Mouse (Mus musculus) neural tube, embryonic 15.5 days (tissue): ENCODE results near the gene Lrch3. TPM values are rescaled to one million over a fixed set of nuclear protein-coding genes. Genes with fewer than 3 reads are reported as not detected.
"Not testable (repeated sequence)": the region's sequence is repeated elsewhere in the genome, so short reads cannot be mapped to it uniquely, and the experiment has no call there.

Experiments used
- ATAC-seq: fragments of 200-750 bp; cut with Nextera tagmentation; 2 replicates; pipeline ENCODE4 v1.8.0; 2017; ENCODE audit warnings: mild to moderate bottlenecking, moderate TSS enrichment, moderate library complexity; ENCODE audit not compliant: low FRiP score
- H3K27ac ChIP-seq: fragments of 300-500 bp; sonication (generic); replicated peaks from 2 replicates; pipeline ENCODE4 v1.5.1; 2015; ENCODE audit warnings: mild to moderate bottlenecking, inconsistent platforms
- H3K27me3 ChIP-seq: fragments of 300-500 bp; sonication (generic); replicated peaks from 2 replicates; pipeline ENCODE4 v1.6.1; 2015; ENCODE audit warnings: inconsistent platforms
- H3K36me3 ChIP-seq: fragments of 300-500 bp; sonication (generic); 2 replicates; pipeline ENCODE4 v1.6.1; 2015; ENCODE audit warnings: inconsistent platforms
- H3K4me1 ChIP-seq: fragments of 300-500 bp; sonication (generic); 2 replicates; pipeline ENCODE4 v1.6.1; 2015; ENCODE audit warnings: inconsistent platforms
- H3K4me2 ChIP-seq: fragments of 300-500 bp; sonication (generic); 2 replicates; pipeline ENCODE4 v1.6.1; 2015; ENCODE audit warnings: inconsistent platforms, mild to moderate bottlenecking, moderate library complexity
- H3K4me3 ChIP-seq: fragments of 300-500 bp; sonication (generic); replicated peaks from 2 replicates; pipeline ENCODE4 v1.5.1; 2015; ENCODE audit warnings: mild to moderate bottlenecking, inconsistent platforms
- H3K9ac ChIP-seq: fragments of 300-500 bp; sonication (generic); replicated peaks from 2 replicates; pipeline ENCODE4 v1.6.1; 2015; ENCODE audit warnings: mild to moderate bottlenecking, inconsistent platforms
- H3K9me3 ChIP-seq: fragments of 300-500 bp; sonication (generic); replicated peaks from 2 replicates; pipeline ENCODE4 v1.6.1; 2016; ENCODE audit warnings: inconsistent platforms
- WGBS: fragments of 180-500 bp; shearing (Covaris S2); methylation state at CpG from one replicate; pipeline ENCODE4 v1.1.7; 2015; ENCODE audit warnings: mixed read lengths; 5-methylcytosine and 5-hydroxymethylcytosine counted together
- polyA plus RNA-seq: library from polyadenylated mRNA; unstranded; fragments of >200 nt; fragmentation: Nextera tagmentation; extraction: Ambion mirVana; gene quantifications from 2 replicates; pipeline ENCODE4 v1.2.1, GENCODE M21; 2015

Lrch3 gene
- polyA plus RNA-seq, 1 experiment from 2014 or later, result 36.2 TPM

DNA sequence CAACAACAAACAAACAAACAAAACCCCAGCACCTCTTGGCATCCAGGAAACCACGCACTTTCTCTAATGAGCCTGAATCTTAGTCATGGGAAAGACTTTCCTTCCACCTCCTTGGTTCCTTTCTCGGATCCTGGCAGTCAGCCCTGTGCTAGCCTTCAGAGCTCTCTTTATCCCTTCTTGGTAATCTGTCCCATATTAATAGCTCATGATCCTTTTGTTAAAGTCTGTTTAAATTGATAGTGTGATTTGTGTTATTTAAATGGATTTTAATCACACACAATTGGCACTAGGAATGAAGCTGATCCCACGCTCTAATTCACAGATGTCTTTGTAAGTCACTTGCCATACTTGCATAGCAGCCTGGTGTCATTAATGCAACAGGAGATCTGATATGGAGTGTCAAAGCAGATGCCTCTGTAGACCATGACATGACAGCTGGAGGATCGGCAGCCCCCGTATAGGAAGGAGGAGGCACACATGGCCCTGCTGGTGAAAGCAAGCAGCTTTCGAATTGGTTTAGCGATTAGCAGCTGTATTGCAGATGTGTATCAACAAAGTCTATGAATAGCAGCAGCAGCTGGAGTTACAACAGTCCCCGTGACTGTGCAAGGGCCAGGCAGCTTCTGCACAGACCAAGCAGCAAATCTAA is 110.7 kb downstream of the Lrch3 start:
- 80% methylated on average over 8 of the region's 8 CpGs for WGBS
- no peaks in the 10 kb centered on the region for H3K4me1 ChIP-seq
- no peak overlapping the region for H3K4me2 ChIP-seq
- H3K9ac ChIP-seq, result no peak overlapping the region
- no peak overlapping the region for H3K27ac ChIP-seq
- H3K4me3 ChIP-seq, result no peak overlapping the region
- no peak for ATAC-seq
- no peaks in the 10 kb centered on the region for H3K27me3 ChIP-seq
- no peaks in the 10 kb centered on the region for H3K9me3 ChIP-seq
- H3K36me3 ChIP-seq, result no peaks in the 10 kb centered on the region

DNA sequence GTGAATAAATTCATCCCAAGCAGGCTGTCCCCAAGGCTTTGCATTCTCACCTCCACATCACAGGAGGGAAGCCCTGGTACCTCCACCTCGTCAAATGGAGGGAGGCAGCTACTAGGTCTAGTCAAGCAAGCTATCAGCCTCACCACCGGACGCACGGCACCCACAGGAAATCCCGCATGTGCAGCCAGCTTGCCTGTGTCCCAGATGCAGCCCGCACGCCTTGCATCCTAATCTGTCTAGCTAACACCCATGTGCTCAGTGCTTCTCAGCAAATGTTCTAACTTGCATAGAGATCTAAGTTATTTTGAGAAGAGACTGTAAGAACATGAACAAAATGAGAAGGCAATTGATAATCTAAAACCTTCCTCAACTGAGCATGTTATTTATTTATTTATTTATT is 112.5 kb downstream of the Lrch3 start:
- Histone ChIP-seq H3K4me3 (no peak overlapping the region), H3K36me3 (no peaks in the 10 kb centered on the region), H3K4me1 (no peaks in the 10 kb centered on the region), H3K4me2 (no peak overlapping the region), H3K9me3 (no peaks in the 10 kb centered on the region), H3K9ac (no peak overlapping the region), H3K27me3 (no peaks in the 10 kb centered on the region), H3K27ac (no peak overlapping the region)
- ATAC-seq, result no peak
- WGBS, result 95% methylated on average over 7 of the region's 7 CpGs

DNA sequence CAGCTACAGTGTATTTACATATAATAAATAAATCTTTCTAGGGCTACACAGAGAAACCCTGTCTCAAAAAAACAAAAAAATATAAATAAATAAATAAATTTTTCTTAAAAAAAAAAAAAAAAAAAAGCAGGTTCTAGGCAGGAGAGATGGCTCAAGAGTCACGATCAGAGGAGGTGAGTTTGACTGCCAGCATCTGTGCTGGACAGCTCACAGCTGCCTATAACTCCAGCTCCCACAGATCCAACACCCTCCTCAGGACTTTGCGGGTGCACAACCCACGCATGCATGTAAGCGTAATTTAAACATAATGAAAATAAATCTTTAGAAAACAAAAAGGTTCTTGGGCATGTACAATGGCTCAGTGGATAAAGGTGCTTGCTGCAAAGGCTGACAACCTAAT is 122.1 kb downstream of the Lrch3 start:
- H3K4me1 ChIP-seq, result no peaks in the 10 kb centered on the region
- H3K9me3 ChIP-seq, result no peaks in the 10 kb centered on the region
- WGBS, result 88% methylated on average over 4 of the region's 4 CpGs
- H3K36me3 ChIP-seq, result no peaks in the 10 kb centered on the region
- H3K4me3 ChIP-seq, result no peak overlapping the region
- no peaks in the 10 kb centered on the region for H3K27me3 ChIP-seq
- no peak overlapping the region for H3K9ac ChIP-seq
- H3K27ac ChIP-seq, result no peak overlapping the region
- no peak for ATAC-seq
- H3K4me2 ChIP-seq, result no peak overlapping the region

DNA sequence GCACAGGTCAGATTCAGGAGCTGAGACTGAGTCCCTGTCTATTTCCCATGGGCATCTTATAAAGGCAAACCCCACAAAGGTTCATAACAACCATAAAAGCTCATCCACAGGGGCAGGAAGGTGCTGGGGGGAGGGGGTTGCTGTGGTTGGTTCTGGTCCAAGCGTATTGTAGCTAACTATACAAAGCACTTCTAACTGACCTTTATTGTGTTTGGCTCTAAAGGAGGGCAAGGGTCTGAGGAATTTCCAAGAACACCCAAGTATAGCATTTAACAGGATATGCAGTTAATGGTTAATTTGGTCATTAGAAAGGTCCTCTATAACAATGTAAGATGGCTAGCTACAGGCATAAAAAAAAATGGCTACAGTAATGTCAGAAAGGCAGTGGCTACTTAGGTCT is 128.8 kb downstream of the Lrch3 start:
- Histone ChIP-seq H3K4me3 (no peak overlapping the region), H3K4me1 (no peaks in the 10 kb centered on the region), H3K9ac (no peak overlapping the region), H3K27ac (no peak overlapping the region), H3K9me3 (no peaks in the 10 kb centered on the region), H3K4me2 (no peak overlapping the region), H3K27me3 (no peaks in the 10 kb centered on the region), H3K36me3 (no peaks in the 10 kb centered on the region)
- WGBS, result 65% methylated on average over 1 of the region's 1 CpGs
- ATAC-seq, result no peak

DNA sequence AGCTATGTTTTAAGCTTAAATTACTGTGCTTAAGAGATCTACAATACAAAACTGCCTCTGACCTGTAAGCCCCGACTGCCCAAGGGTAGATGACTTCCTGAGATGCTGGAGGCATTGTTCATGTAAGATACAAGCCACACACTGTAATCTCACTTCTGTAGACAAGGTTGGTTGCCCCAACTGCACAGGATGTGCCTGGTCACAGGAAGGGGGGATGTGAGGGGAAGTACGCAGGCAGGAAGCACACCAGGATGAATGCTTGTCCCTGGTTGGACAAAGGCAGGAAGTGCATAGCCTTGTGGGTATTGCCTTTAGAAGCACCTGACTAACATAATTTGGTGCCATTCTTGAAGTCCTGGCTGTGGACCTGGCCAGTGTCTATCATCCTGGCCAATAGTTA is 129.4 kb downstream of the Lrch3 start:
- H3K36me3 ChIP-seq, result no peaks in the 10 kb centered on the region
- H3K9me3 ChIP-seq, result no peaks in the 10 kb centered on the region
- H3K4me1 ChIP-seq, result no peaks in the 10 kb centered on the region
- H3K4me2 ChIP-seq, result no peak overlapping the region
- WGBS, result 78% methylated on average over 2 of the region's 2 CpGs
- no peak overlapping the region for H3K27ac ChIP-seq
- H3K27me3 ChIP-seq, result no peaks in the 10 kb centered on the region
- H3K9ac ChIP-seq, result no peak overlapping the region
- ATAC-seq, result no peak
- no peak overlapping the region for H3K4me3 ChIP-seq

DNA sequence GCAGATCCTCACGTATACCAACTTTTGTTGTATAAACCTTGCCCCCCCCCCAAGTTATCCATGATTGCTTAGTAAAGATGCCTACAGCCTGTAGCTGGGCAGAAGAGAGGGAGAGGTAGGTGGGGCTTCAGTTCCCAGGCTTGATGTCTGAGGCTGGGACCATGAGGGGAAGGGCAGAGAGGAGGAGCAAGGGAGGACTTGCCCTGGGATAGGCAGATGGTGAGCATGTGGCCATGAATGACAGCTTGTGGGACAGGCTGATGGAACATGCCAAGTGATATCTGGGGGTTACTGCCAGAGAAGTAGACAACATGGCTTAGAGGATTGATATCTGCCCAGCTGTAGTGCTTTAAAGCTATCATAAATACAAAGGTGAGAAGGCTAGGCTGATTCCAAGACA is 134.1 kb downstream of the Lrch3 start:
- H3K27ac ChIP-seq, result no peak overlapping the region
- H3K4me1 ChIP-seq, result no peaks in the 10 kb centered on the region
- ATAC-seq, result no peak
- no peaks in the 10 kb centered on the region for H3K27me3 ChIP-seq
- H3K9ac ChIP-seq, result no peak overlapping the region
- H3K36me3 ChIP-seq, result no peaks in the 10 kb centered on the region
- H3K9me3 ChIP-seq, result no peaks in the 10 kb centered on the region
- no peak overlapping the region for H3K4me3 ChIP-seq
- H3K4me2 ChIP-seq, result no peak overlapping the region
- 88% methylated on average over 1 of the region's 1 CpGs for WGBS

DNA sequence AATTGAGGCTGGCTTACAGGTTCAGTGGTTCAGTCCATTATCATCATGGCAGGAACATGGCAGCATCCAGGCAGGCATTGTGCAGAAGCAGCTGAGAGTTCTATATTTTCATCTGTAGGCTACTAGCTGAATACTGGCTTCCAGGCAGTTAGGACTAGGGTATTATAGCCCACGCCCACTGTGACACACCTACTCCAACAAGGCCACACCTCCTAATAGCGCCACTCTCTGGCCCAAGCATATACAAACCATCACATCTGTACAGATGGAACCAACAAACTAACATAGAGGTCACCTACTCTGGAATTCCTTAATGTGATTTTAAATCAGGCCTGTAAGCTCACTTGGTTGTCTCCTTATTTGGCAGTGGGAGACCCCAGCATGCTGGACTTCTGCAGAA is 134.8 kb downstream of the Lrch3 start:
- Histone ChIP-seq H3K4me3 (no peak overlapping the region), H3K36me3 (no peaks in the 10 kb centered on the region), H3K4me2 (no peak overlapping the region), H3K27ac (no peak overlapping the region), H3K9me3 (no peaks in the 10 kb centered on the region), H3K9ac (no peak overlapping the region), H3K27me3 (no peaks in the 10 kb centered on the region), H3K4me1 (no peaks in the 10 kb centered on the region)
- 88% methylated on average over 2 of the region's 2 CpGs for WGBS
- ATAC-seq, result no peak

DNA sequence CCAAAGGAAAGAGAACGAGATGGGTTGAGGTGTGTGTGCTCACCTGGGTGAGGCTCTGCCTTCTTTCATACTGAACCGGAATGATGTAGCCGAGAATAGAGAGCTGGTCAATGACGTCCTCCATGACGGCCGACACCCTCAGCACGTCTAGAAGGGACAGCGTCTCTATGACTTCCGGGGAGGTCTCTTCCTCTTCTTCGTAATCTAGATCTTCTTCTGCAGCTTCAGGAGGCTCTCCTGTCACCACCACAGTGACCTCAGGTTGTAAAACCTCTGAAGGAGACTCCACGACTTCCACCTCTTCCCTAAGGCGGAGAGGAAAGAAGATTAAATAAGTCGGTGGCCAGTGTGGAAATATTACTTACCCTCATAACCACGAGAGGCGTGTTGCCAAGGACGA is 135.9 kb downstream of the Lrch3 start:
- no peak for ATAC-seq
- no peak overlapping the region for H3K4me2 ChIP-seq
- 92% methylated on average over 16 of the region's 16 CpGs for WGBS

DNA sequence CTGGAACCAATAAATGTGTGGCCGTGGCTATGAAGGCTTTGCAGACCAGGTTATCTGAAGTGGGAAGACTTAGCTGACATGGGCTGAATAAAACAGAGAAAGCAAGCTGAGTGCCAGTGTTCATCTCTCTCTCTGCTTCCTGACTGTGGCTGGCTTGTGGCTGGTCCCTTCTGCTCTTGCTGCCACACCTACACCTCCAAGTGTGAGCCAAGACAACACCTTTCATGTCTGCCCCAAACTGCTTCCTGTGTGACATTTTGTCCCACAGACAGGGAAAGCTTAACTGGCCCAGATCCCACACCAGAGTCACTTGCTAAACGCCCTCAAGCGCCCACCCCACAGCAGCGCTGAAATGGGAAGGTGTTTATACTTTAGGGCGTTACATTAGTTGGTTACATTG is 139.2 kb downstream of the Lrch3 start:
- no peak overlapping the region for H3K4me2 ChIP-seq
- WGBS, result 73% methylated on average over 5 of the region's 5 CpGs
- H3K9ac ChIP-seq, result no peak overlapping the region
- H3K4me1 ChIP-seq, result peaks cover 15% of the 10 kb centered on the region
- no peaks in the 10 kb centered on the region for H3K27me3 ChIP-seq
- H3K4me3 ChIP-seq, result no peak overlapping the region
- peaks cover 2% of the 10 kb centered on the region for H3K36me3 ChIP-seq
- no peak for ATAC-seq
- no peak overlapping the region for H3K27ac ChIP-seq
- no peaks in the 10 kb centered on the region for H3K9me3 ChIP-seq

More for the DNA sequence above, 135.9 kb downstream of the Lrch3 start:
- Histone ChIP-seq H3K4me1 (no peaks in the 10 kb centered on the region), H3K4me3 (no peak overlapping the region), H3K27me3 (no peaks in the 10 kb centered on the region), H3K27ac (no peak overlapping the region), H3K36me3 (no peaks in the 10 kb centered on the region), H3K9ac (no peak overlapping the region), H3K9me3 (no peaks in the 10 kb centered on the region)

DNA sequence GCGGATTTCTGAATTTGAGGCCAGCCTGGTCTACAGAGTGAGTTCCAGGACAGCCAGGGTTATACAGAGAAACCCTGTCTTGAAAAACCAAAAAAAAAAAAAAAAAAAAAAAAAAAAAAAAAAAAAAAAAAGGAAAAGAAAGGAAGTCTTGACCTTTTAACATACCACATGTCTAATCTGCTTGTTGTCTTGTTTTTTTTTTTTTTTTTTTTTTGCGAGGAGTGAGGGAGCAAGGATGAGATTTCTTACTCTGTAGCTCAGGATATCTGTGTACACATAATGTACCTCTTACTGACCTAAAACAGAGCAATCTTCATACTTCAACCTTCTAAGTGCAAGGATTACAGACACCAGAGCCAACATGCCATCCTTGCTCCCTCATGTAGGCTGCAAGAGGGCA is 141.0 kb downstream of the Lrch3 start:
- not testable (repeated sequence) for H3K9ac ChIP-seq, H3K9me3 ChIP-seq, H3K4me3 ChIP-seq, ATAC-seq, H3K27ac ChIP-seq, H3K4me2 ChIP-seq, H3K27me3 ChIP-seq
- peaks cover 19% of the 10 kb centered on the region for H3K36me3 ChIP-seq
- peaks cover 31% of the 10 kb centered on the region for H3K4me1 ChIP-seq
- whole genome bisulfite sequencing, result 100% methylated on average over 2 of the region's 2 CpGs

DNA sequence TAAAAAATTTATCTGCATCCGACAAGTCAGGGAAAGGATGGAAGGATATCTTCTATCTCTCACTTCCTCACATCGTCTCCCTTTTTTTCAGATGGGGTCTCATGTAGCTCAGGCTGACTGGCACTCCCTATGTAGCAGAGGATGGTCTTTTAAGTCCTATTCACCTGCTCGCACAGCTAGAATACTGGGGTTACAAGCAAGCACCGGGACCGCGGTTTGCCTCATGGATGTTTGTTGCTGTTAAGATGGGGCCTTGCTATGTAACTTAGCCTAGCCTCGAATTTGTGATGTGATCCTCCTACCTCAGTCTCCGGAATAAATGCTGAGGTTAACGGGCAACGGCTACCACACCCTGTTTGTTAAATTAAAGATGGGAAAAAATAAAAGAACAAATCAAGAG is 141.8 kb downstream of the Lrch3 start:
- H3K27me3 ChIP-seq, result no peaks in the 10 kb centered on the region
- peak overlapping the region; percentile 26 for H3K9ac ChIP-seq
- WGBS, result 19% methylated on average over 10 of the region's 10 CpGs
- peak overlapping the region; percentile 82 for H3K4me2 ChIP-seq
- H3K9me3 ChIP-seq, result no peaks in the 10 kb centered on the region
- peaks cover 26% of the 10 kb centered on the region for H3K36me3 ChIP-seq
- no peak overlapping the region for H3K27ac ChIP-seq
- peak; percentile 22 for ATAC-seq
- H3K4me3 ChIP-seq, result peak overlapping the region; percentile 77
- H3K4me1 ChIP-seq, result peaks cover 31% of the 10 kb centered on the region

DNA sequence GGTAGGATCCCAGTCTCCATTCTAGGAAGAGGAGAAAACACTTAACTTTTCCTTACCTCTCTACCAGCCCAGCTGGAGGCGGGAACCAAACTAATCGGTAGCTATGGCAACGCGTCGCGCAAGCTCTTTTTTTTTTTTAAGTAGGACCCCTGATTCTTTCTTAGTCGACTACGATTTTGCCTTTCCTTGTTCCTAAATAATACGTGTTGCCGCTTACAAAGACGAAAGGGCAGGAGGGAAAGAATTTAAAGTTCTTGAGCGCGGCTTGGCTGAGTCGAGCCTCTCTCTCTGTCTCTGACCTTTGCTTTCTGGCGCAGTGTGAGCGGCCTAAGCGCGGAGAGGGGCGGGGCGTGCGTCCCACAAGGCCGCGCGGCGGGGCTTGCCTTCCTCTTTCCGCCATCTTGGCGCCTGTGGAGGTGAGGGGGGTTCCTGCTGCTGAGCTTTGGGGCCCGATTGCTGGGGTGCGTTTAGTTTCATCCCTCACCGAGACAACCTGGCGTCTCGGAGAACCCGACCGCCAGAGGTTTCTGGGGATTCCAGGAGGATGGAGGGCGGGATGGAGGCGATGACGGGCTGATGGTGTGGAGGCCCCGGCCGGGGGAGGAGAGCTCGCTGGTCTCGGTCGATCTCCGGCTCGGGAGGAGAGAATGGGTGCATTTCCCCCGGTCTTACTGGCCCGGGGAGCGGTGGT is 142.3 kb downstream of the Lrch3 start, which contains the start of the genes Iqcg and Rpl35a:
Gene Iqcg (minus strand): TSS at position 124 of the 691 bp plus-strand sequence.
Gene Rpl35a (plus strand): TSS at position 359 of the 691 bp plus-strand sequence.
- peak; percentile 95 for ATAC-seq
- Histone ChIP-seq H3K27me3 (no peaks in the 10 kb centered on the region), H3K4me3 (peak within 1 kb of the TSS; percentile 77), H3K9me3 (no peaks in the 10 kb centered on the region), H3K4me2 (peak within 1 kb of the TSS; percentile 82), H3K27ac (peak within 1 kb of the TSS; percentile 88), H3K9ac (peak within 1 kb of the TSS; percentile 93), H3K36me3 (peaks cover 30% of the 10 kb centered on the region), H3K4me1 (peaks cover 31% of the 10 kb centered on the region)
- 0% methylated on average over 47 of the region's 47 CpGs for WGBS
